Mouse (Mus musculus) kidney, postnatal 14 days (tissue): ENCODE data around the gene Fer.

Source experiments
- DNase-seq: peaks from one replicate; pipeline ENCODE4 v3.0.0; 2022; ENCODE audit warnings: mixed read lengths

Gene Fer

DNA sequence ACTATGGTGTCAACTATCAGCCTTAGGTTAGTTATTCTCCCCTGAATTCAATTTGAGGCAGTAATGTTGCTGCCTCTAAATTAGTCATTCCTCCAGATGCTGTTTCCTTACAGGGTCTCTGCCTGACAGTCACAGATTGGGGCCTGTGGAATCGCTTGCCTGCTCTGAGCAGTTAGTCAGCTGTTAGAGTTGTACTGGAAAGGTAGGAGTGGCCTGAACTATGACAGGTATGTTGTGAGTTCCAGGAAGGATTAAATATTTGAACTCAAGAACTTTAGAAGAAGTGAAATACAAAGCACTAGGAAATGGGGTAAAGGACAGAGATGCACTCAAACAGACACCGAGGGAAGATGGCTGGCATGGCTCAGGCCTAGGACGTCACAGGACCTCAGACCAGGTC is 233.9 kb downstream of the Fer start:
- DNase-seq, result no peak

DNA sequence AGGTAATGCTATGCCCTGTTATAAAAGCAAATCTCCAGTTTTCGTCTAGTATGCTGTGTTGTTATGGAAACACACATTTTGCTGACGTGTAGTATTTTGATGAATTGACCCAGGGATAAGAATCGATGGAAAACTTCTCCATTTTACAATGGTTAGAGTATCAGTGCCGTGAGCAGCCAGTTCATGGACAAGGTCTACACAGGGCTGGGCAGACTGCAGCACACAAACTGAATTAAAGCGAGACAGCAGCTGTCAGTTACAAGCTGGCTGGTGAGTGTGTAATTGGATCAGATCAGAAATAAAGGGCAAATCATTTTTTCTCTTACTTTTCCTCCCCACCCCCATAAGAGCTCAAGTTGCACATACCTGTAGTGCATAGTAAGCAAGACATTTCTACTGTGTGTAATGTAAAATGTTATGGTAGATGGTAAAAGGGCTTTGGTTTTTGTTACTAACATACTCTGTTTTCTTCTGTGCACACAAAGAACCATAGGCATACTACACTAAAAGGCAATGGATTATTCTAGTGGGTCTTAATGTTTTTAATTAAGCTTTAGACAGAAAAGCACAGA is 235.0 kb downstream of the Fer start:
- no peak for DNase-seq

DNA sequence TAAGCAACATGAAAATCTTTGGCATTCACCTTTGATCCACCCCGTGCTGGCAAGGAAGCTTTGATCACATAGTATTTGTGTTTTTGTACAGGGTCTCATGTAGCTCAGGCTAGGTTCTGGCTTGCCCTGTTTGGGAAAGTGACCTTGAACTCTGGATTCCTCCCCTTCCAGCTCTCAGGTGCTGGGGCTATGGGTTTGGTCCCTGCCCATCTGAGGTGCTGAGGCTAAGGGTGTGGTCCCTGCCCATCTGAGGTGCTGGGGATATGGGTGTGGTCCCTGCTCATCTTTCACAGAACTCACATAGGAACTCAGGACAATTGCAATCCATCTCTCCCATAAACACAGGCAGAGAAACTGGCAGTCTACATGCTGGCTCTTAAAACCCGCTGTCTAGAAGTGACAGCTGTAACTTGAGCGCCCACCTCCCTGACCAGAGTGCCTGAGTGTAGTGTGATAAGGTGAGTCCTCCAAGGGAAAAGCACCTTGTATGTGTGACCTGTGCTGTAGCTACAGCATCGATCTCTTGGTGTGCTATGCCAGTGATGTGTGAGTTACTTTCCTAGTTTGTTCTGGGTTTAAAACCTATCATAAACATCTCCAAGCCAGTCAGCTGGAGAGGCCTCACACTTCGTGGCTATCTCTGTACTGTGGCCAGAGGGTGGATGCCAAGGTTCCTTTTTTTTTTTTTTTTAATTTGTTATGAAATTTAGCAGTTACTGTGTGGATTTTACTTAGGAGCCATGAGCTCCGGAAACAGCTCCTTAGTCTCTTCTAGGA is 236.7 kb downstream of the Fer start:
- no peak for DNase-seq

DNA sequence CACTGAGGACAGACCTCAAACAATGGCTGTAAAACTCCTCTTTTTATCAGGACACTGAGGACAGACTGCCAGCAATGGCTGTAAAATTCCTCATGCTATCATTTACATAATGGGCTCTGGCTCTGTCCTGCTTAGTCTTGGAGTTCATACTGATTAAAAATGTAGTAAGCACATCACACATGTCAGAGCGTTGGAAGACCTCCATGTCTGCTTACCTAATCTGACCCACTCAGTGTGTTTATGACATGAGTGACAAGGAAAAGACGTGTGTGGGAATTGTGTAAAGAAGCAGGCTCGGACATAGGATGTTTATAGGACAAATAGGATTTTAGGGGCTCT is 237.3 kb downstream of the Fer start:
- no peak for DNase-seq

DNA sequence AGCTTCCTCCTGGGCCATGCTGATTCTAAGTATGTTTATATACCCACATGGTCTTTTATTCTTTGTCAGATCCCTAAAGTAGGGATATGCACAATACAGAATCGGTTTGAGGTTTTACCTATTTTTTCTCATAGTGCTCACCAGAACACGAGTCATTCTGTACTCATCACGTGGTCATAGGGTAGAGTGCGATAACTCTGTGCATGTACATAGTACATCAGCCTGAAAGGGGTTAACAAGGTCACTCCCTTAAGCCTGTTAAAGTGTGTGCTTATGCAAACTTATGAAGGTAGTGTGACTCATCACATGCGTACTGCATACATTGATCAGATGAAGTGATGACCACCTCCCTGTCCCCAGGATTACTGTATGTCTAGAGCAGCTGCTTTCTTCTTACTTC is 245.9 kb downstream of the Fer start:
- no peak for DNase-seq

DNA sequence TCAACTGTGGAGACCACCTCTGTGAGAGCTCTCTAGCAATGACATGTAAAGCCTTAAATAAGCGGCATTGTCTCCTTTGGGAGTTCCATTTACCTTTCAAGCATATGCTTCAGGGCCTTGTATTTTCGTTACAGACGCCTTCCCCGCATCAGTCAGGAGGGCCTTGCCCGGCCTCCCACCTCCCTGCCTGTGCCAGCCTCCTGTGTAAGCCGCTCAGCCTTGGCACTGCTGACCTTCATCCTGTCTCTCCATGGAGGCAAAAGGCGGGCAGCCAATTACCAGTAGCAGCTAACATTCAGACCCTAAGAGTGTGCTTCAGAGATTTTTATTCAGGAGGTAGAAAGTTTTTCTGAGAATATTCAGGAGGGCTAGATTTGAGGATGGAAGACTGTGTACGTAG is 247.0 kb downstream of the Fer start:
- no peak for DNase-seq

DNA sequence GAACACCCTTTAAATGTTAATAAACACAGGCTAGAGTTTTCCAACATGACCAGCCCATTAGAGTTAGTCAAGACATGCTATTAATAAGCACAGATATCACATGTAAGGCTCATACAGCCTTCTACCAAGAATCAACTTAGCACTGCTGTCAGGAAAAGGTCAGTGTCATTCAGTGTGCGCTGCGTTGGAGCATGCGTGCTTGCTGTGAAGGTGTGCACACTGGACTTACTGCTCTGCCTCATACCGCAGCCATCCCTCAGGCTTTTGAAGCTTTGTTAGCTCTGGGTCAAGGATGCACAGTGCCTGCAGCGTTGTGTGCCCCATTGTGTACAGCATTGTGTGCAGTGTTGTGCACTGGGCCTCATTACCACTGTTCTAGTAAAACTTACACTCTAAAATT is 250.8 kb downstream of the Fer start:
- no peak for DNase-seq

DNA sequence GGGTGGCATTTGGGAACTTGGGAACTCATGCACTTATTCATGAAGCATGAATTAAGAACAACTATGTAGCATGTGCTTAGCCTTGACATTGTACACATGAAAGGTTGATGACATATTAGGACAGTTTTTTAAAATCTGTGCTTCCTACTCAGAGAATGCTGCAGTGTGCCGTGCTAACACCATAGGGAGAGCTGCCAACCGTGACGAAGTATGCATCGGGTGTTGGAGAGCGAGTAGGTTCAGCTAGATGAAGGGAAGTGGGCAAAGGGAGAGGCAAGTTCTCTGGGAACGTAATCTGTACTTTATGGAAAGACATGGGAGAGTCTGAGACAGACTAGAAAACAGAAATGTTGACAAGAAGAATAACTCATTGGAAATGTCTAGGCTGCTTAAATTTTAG is 253.9 kb downstream of the Fer start:
- no peak for DNase-seq

DNA sequence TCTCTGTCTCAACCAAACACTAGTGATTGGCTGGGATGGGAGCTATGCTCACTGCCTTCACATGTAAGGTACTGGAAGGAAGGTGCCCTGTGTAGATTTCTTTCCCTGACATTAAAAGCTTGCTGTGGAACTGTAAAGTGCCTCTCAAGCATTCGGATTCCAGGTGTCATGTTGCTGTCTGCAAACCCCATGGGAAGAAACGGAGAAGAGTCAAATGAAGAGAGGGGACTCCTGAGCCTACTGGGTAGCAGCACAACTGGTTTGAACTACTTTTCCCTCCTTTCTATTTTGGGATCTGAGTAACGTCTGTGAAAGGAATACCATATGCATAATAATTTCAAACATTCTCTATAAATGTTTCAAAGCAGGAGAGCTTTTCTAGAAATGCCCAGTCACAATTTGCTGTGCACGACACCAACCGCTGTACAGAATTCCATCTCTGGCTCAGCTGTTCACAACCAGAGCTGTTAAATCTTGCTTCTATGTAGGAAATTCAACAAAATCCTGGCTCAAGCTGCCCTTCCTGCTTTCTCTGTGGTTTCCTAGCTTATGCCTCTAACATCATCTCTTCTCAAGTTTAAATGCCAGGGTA is 256.9 kb downstream of the Fer start:
- no peak for DNase-seq

DNA sequence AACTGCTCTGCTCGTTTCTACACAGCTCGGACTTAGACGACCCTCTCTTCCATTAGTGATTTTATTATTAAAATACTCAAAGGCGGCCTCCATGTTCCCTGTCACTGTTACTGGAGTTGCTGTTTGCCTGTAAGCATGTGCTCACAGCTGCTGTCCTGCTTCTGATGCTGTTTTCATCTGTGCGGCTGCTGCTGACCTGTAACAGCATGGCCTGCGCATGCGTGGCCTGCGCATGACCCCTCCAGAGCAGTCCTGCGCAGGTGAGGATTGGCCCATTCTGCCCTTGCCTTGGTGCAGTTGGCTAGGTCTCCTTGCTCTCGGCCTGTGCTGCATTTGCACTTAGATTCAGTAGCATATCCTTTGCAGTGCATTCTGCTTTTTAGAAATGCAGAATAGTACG is 259.7 kb downstream of the Fer start:
- no peak for DNase-seq

DNA sequence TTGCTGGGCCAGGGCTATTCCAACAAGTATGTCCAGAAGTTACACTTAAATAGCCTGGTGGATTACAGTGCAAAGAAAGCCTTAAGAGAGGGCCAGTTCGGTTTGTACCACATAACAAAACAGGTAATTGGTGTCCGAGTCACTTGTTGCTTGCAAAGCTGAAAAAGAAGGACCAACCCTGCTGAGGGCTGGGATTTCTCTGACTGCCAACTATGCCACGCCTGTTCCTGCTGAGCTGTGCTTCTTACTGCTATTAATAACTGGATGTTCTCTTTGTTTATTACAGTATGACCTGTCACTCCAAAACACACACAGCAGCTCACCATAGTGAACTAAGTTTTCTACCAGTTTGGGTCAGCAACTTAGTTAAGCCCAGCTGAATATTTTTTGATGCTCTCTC is 260.9 kb downstream of the Fer start:
- DNase-seq, result no peak

DNA sequence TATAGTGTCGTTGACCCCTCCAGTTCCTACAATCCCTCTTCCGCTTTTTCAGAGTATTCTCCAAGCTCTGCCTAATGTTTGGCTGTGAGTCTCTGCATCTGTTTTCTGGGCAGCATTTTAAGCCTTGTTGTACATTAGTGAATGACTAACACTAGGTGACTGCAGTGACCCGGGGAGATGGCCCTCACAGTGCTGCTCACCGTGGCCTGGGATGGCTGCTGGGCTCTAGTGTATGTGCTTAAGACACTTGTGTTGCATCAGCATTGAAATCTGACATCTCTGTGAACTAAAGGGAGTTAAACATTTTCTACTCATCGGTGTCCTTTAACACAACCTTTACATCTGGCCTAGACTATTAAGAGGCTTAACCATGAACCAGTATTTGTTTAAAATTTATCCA is 264.0 kb downstream of the Fer start:
- DNase-seq, result peak; percentile 37

DNA sequence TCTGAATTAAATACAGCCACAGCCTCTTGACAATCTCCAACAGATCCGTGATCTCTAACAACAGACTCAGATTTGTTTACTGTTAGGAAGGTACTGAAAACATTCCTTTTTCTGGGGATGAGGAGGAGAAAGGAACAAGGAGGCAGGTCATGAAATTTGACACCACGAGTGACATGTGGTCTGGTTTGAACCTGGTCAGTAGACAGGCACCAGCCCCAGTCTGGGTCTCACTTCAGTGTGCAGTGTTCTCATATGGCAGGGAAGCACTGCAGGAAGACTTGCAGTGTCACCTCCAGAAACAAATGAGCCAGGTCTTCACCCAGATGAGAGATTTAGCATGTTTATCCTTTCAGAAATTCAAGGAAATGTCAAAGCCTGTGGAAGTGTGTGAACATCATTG is 266.9 kb downstream of the Fer start:
- DNase-seq, result no peak

DNA sequence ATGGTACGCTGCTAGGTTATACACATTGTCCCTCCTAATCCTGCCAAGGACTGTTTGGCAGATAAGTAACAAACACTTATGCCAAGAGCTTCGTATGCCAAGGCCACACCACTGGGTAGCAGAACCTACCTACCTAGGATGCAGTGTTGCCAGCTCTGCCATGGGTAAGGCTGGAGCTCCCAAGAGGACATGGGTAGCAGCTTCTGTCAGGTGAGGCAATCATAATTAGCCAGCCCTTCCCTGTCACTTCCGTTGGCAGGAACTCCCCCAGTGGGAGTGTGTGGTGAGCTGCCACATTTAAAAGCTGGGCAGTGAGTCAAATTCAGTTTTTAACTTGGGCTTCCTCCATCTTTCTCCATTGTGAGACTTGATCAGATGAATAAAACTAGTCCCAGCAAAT is 267.5 kb downstream of the Fer start:
- no peak for DNase-seq

DNA sequence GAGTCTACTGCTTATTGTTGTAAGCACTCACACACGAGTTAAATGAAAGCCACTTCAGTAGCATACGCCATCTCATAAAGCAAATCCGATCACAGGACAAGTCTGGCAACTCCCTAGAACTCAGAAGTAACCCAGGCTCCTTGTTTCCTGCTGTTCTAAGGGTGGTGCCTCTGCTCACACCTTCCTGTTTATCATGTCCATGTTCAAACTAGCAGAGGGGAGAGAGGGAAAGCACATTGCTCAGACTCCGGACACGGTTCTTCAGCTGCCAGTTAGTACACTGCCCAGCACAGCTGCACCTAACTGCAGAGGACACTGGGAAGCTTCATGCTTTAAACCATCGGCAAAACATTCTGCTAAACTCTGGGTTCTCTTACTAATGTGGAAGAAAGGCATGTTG is 269.3 kb downstream of the Fer start:
- no peak for DNase-seq

DNA sequence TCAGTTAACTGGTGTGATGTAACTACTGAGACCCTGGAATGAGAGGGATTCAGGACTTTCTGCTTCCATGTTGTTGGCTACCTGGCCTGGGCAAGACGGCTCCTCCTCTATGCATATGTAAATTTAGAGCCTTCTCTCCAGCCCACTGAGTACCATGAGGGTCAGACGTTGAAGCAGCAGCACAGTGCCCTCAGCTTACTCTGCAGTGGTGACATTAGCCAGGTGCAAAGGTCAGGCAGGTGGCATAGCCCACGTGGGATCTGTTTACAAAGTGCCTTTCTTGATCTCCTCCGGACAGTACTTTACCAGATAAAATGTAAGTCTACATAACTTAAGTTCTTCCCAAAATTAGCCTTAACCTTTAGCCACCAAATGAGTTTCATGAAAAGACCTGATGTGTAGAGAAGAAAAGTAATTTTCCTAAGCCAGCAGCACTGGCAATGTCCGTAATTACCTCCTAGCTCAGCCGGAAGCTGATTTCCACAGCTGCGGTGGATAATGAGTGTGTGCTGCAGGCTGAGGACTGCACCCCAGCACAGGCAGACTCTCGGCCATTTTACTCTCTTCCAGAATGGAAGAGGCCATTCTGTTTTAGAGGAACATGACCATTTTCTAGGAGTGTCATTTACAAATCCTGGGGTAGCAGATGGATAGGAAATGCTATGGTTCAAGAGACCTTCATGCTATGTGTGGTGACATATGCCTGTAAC is 273.2 kb downstream of the Fer start:
- no peak for DNase-seq

DNA sequence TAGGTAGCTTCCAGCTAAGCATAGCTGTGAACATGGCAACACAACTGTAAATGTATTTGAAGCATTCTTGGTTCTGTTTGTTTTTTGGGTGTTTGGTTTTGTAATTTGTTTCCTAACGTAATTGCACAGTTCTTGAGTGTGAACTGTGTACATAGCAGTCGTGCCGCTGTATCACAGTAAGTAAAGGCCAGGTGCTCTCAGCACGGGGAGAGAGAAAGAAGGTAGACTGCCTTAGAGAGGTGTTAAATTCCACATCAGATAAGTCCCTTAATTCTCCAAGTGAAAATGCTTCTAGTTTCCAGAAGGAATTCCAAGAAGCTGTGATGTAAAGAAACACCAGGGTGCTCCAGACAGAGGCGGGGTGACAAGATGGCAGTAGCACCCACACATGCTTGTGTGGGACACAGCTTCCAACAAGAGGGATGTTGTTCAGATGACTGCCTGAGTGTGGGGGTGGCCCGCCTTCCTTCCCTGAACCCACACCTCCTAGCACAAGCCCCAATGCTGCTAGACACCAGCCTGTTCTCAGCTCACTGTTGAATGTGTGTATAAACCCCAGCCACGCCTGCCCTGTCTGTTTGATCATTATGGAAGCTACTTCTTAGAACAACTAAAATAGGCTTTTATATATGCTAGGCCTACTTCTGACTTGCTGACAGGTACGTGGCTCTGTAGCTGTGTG is 275.3 kb downstream of the Fer start:
- DNase-seq, result no peak

DNA sequence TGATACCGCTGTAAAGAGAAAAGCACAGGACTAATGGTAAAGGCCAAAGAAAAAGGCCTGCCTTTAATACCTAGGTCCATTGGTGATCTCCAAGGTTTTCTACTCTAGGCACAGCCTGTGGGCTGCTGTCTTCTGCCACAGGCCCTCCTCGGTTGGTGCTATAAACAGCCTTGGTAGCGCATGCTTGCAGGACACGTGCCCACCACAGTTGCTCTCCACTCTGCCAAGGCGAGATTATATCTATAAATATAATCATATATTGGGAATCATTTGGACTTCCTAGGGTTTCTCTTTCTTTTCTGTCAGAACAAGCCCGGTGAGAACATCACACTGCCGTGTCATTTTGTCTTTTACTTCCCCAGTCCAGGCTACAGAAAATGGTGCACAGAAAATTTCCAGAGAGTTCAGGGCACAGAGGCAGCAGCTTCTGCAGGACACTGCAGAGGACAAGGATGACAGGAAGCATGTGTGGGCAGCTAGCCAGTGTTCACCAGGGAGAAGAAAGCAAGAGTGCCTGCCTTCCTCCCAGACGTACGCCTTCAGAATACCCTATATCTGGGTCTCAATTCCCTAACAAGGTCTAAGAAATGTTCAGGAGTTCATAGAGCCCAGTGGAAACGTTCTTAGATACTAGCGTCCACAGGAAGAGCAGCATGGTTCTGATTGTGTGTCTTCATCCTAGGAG is 276.5 kb downstream of the Fer start:
- DNase-seq, result no peak

DNA sequence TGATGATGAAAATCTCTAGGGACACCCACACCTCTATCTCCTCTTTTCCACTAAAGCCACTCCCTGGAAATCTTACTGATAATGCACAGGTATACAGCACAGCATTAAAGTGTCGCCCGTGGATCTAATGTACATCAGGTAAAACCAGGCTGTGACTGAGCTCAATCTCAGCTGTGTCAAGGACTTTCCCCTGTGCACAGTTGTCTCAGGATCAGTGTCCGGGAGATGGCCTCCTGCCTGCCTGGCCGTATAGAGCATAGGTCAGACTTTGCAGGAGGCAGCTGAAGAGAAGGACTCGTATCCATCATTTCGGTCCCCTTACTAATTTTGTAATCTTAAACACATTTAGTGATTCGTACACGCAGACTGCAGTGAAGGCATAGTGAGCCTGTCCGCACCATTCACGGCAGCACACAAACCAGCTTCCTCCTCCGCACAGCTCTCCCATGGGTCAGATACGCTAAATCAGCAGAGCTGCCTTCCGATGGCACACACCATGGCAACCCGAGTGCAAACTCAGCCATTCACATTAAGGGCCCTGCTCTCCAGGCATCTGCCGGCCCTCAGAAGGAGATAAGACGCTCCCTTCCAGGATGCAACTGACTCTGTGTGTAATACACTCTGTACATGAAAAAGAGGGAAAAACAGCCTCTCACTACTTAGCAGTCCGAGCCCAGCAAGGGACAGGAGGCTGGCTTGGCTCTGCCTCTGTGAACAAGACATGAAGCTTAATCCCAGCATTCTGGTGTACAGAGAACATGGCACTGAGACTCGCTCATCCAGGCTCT is 277.4 kb downstream of the Fer start:
- no peak for DNase-seq

DNA sequence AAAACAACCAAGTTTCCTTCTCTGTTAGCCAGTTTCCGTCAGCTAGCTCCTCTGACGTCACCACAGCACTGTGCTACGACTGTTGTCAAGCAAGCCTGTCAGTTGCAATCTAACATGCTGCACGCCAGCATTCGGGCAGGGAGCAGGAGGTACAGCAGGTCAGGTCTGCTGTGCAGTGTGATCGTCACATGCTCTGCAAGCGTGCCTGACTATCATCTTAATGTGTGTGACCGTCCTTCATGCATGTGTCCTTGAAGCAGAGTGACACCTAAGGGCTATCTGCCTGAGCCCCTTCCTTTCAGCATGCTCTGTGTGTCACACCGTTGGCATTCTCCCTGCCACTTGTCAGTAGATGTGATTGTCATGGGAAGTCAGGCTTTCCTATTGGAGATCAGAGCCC is 279.0 kb downstream of the Fer start:
- no peak for DNase-seq

DNA sequence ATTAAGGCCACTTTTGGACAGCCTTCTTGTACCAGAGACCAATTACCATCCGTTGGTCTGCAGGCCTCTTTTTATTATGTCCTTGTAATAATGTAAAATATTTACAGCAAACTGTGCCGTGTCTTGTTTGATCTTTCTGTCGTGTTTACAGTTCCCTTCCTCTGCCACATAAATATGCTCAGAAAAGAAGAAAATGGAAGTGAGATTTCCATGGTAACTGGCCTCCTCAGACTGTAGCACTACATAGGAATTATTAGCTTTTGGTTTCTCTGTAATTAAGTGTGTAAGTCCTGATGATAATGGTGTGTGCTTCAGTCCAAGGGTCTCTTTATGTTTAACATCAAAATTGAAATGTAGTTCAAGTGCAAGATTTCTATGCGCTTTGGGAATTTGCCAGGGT is 283.5 kb downstream of the Fer start:
- DNase-seq, result no peak

DNA sequence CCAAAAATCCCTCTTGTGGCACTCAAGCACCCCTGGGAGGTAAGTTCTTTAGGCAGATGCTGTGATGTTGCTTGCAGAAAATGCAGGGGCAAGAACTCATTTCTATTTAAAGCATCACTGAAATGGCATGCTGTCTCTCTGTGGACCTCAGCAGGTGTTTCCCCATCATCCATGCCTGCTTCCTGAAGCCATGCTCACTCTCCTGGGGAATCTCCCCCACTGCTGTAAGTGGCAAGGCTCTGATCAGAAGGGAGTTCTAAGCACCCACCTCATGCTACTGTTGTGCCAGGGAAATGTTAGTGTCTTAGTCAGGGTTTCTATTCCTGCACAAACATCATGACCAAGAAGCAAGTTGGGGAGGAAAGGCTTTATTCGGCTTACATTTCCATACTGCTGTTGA is 287.9 kb downstream of the Fer start:
- no peak for DNase-seq
